Mouse (Mus musculus) embryonic fibroblast, embryonic 13.5 days (primary cell): Measurements from ENCODE around the gene Hoxd13.

Source experiments
- CTCF ChIP-seq: IDR thresholded peaks from 2 replicates; pipeline ENCODE4 v1.5.1; 2011; ENCODE audit warnings: mild to moderate bottlenecking, control low read depth, low read length, moderate library complexity, borderline replicate concordance; ENCODE audit not compliant: insufficient read depth
- POLR2A ChIP-seq: IDR thresholded peaks from 2 replicates; pipeline ENCODE4 v1.6.1; 2011; ENCODE audit warnings: low read depth, mild to moderate bottlenecking, control low read depth, low read length, moderate library complexity

DNA sequence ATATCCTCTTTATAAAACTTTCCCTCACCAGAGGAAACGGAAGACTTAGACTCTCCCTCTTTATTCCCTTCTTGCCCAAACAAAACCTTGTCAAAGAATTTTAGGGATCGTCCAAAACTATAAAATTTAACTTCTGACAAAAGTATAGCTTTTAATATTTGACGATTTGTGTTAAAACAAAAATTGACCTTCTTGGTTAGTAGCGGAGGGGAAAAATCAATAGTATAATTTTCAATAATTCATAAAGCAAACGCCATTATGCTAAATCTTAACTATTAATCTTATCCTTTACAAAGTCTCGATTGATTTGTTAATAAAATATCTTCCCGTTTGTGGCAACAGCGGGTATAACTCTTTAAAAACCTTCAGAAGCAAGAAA is 22.2 kb downstream of the Hoxd13 start:
- no peak for TF ChIP-seq CTCF
- no peak for TF ChIP-seq POLR2A
